Mouse (Mus musculus) lung, adult 2 months (tissue): ENCODE measurements around the gene Pex12.

Experiments
- CTCF ChIP-seq: fragments of 200-500 bp; IDR thresholded peaks from 2 replicates; pipeline ENCODE4 v1.5.1; 2011; ENCODE audit warnings: mild to moderate bottlenecking, low read length, control low read depth; ENCODE audit not compliant: insufficient read depth
- POLR2A ChIP-seq: fragments of 200-500 bp; IDR thresholded peaks from 2 replicates; pipeline ENCODE4 v1.6.1; 2011; ENCODE audit warnings: low read depth, mild to moderate bottlenecking, control low read depth, low read length, borderline replicate concordance; ENCODE audit errors: extremely low read depth

GRCm38 (mm10) chr11:83279691-83280090 is 22.7 kb downstream of the Pex12 start:
- TF ChIP-seq CTCF (no peak), POLR2A (no peak)
